Mouse (Mus musculus) intestine, embryonic 16.5 days (tissue): Measurements from ENCODE around the gene Tub. TPM values are rescaled to one million over a fixed set of nuclear protein-coding genes. Genes with fewer than 3 reads are reported as not detected.

Experiments
- ATAC-seq: fragments of 200-750 bp; cut with Nextera tagmentation; 2 replicates; pipeline ENCODE4 v1.8.0; 2017; ENCODE audit warnings: moderate TSS enrichment, moderate library complexity
- H3K27ac ChIP-seq: fragments of 300-500 bp; sonication (generic); 2 replicates; pipeline ENCODE4 v1.5.1; 2014; ENCODE audit warnings: mild to moderate bottlenecking, low read length
- H3K27me3 ChIP-seq: fragments of 300-500 bp; sonication (generic); replicated peaks from 2 replicates; pipeline ENCODE4 v1.6.1; 2014; ENCODE audit warnings: low read length, control low read depth, mixed read lengths; ENCODE audit not compliant: control insufficient read depth, insufficient read depth
- H3K36me3 ChIP-seq: fragments of 300-500 bp; sonication (generic); 2 replicates; pipeline ENCODE4 v1.6.1; 2014; ENCODE audit warnings: low read length, control low read depth; ENCODE audit not compliant: control insufficient read depth, insufficient read depth
- H3K4me1 ChIP-seq: fragments of 300-500 bp; sonication (generic); 2 replicates; pipeline ENCODE4 v1.6.1; 2014; ENCODE audit warnings: low read length, control low read depth, mixed read lengths; ENCODE audit not compliant: control insufficient read depth, insufficient read depth
- H3K4me2 ChIP-seq: fragments of 300-500 bp; sonication (generic); 2 replicates; pipeline ENCODE4 v1.6.1; 2014; ENCODE audit warnings: low read depth, low read length, control low read depth
- H3K4me3 ChIP-seq: fragments of 300-500 bp; sonication (generic); 2 replicates; pipeline ENCODE4 v1.5.1; 2014; ENCODE audit warnings: mild to moderate bottlenecking, low read length
- H3K9ac ChIP-seq: fragments of 300-500 bp; sonication (generic); 2 replicates; pipeline ENCODE4 v1.6.1; 2014; ENCODE audit warnings: low read depth, low read length
- H3K9me3 ChIP-seq: fragments of 300-500 bp; sonication (generic); 2 replicates; pipeline ENCODE4 v1.6.1; 2016; ENCODE audit warnings: low read length, control low read depth; ENCODE audit not compliant: control insufficient read depth
- WGBS: fragments of 180-500 bp; shearing (Covaris S2); extraction: QIAGEN DNeasy Blood & Tissue Kit; methylation state at CpG from one replicate; pipeline ENCODE4 v1.1.7; 2014; 5-methylcytosine and 5-hydroxymethylcytosine counted together
- polyA plus RNA-seq: library from polyadenylated mRNA; unstranded; fragments of >200 nt; fragmentation: Nextera tagmentation; extraction: Ambion mirVana; gene quantifications from 2 replicates; pipeline ENCODE4 v1.2.1, GENCODE M21; 2015

Gene Tub
- polyA plus RNA-seq, 1 experiment from 2014 or later: 1.9 TPM

- Histone ChIP-seq H3K27me3 (no peaks in the 10 kb centered on the region), H3K27ac (no peak overlapping the region), H3K9me3 (no peaks in the 10 kb centered on the region), H3K4me2 (no peak overlapping the region), H3K4me3 (no peak overlapping the region), H3K9ac (no peak overlapping the region), H3K4me1 (no peaks in the 10 kb centered on the region), H3K36me3 (no peaks in the 10 kb centered on the region)
- WGBS: 92% methylated on average over 7 of the region's 7 CpGs
- ATAC-seq: no peak
These were observed 69.1 kb downstream of the Tub start for GRCm38 (mm10) chr7:109019243-109019642.

DNA sequence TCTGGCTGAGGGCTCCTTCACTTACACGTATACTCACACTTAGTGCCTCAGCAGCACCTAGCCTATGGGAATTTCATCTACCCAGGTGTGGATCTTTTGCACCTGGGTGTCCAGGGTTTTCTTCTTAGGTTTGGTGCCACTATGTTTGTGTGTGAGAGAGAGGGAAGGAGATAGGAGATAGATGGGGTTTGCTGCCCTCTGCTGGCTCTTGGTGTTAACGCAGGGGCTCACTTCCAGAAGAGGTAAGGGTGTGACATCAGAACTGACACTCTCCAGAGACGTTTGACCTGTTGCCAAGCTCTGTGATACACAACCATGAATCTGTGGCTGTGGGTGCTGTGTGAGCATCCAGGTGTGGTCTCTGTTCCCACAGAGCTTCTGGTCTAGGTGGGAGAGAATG is 71.3 kb downstream of the Tub start:
- H3K36me3 ChIP-seq: no peaks in the 10 kb centered on the region
- H3K27ac ChIP-seq: no peak overlapping the region
- no peaks in the 10 kb centered on the region for H3K27me3 ChIP-seq

GRCm38 (mm10) chr7:109025743-109026142 is 75.6 kb downstream of the Tub start:
- no peak overlapping the region for H3K4me2 ChIP-seq
- no peaks in the 10 kb centered on the region for H3K9me3 ChIP-seq
- H3K4me1 ChIP-seq: no peaks in the 10 kb centered on the region
- no peak for ATAC-seq
- no peak overlapping the region for H3K9ac ChIP-seq
- 78% methylated on average over 7 of the region's 7 CpGs for WGBS
- H3K27me3 ChIP-seq: no peaks in the 10 kb centered on the region
- no peaks in the 10 kb centered on the region for H3K36me3 ChIP-seq
- H3K27ac ChIP-seq: no peak overlapping the region
- no peak overlapping the region for H3K4me3 ChIP-seq

More for the DNA sequence above, 71.3 kb downstream of the Tub start:
- Histone ChIP-seq H3K4me1 (no peaks in the 10 kb centered on the region), H3K4me2 (no peak overlapping the region), H3K9me3 (no peaks in the 10 kb centered on the region), H3K9ac (no peak overlapping the region), H3K4me3 (no peak overlapping the region)
- peak; percentile 66 for ATAC-seq
- 10% methylated on average over 3 of the region's 3 CpGs for WGBS

GRCm38 (mm10) chr7:109026976-109027375 is 76.8 kb downstream of the Tub start:
- ATAC-seq: no peak
- H3K4me2 ChIP-seq: no peak overlapping the region
- no peak overlapping the region for H3K9ac ChIP-seq
- no peak overlapping the region for H3K27ac ChIP-seq
- H3K36me3 ChIP-seq: no peaks in the 10 kb centered on the region
- H3K9me3 ChIP-seq: no peaks in the 10 kb centered on the region
- H3K4me3 ChIP-seq: no peak overlapping the region
- 91% methylated on average over 9 of the region's 9 CpGs for WGBS
- no peaks in the 10 kb centered on the region for H3K4me1 ChIP-seq
- no peaks in the 10 kb centered on the region for H3K27me3 ChIP-seq

GRCm38 (mm10) chr7:109027721-109028120 is 77.6 kb downstream of the Tub start:
- ATAC-seq: no peak
- Histone ChIP-seq H3K4me2 (no peak overlapping the region), H3K36me3 (no peaks in the 10 kb centered on the region), H3K4me1 (no peaks in the 10 kb centered on the region), H3K9ac (no peak overlapping the region), H3K27me3 (no peaks in the 10 kb centered on the region), H3K9me3 (no peaks in the 10 kb centered on the region), H3K4me3 (no peak overlapping the region), H3K27ac (no peak overlapping the region)
- 93% methylated on average over 7 of the region's 7 CpGs for WGBS

DNA sequence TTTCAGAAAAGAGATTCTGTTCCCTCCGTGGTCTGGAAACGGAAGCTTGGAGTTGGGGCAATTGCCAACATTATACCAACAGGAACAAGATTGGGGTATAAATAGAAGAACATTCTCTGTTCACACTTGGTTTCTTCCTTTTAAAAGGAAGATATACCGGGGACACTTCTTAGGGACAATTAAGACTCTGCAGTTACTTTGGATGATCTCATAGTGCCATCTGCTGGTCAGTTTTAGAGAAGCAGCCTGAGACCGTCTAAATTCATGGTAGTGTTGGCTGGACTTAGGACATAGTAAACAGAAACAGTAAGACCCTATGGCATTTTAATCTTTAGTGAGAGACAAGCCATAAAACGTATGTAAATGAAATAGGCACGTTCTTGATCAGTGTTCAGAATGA is 78.1 kb downstream of the Tub start:
- Histone ChIP-seq H3K9me3 (no peaks in the 10 kb centered on the region), H3K4me1 (no peaks in the 10 kb centered on the region), H3K4me2 (no peak overlapping the region), H3K4me3 (no peak overlapping the region), H3K9ac (no peak overlapping the region), H3K27ac (no peak overlapping the region), H3K27me3 (no peaks in the 10 kb centered on the region), H3K36me3 (no peaks in the 10 kb centered on the region)
- 0 out of 2 replicates have a peak, but pooled peaks have one; percentile 44 for ATAC-seq
- 29% methylated on average over 6 of the region's 6 CpGs for whole genome bisulfite sequencing

DNA sequence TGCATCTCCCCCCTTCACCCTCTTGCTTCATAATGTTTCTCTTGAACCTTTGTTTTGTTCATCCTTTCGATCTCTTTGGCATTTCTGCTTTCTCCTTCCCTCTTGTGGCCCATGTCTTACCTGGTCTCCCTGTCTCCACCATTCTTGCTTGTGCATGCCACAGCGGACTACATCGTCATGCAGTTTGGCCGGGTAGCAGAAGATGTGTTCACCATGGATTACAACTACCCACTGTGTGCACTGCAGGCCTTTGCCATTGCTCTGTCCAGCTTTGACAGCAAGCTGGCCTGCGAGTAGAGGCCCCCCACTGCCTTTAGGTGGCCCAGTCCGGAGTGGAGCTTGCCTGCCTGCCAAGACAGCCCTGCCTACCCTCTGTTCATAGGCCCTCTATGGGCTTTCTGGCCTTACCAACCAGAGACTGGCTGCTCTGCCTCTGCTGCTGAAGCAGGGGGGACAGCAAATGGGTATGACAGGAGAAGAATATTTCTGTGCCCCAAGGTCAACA is 79.9 kb downstream of the Tub start:
- no peak for ATAC-seq
- H3K4me2 ChIP-seq: no peak overlapping the region
- no peaks in the 10 kb centered on the region for H3K4me1 ChIP-seq
- H3K4me3 ChIP-seq: no peak overlapping the region
- H3K27ac ChIP-seq: no peak overlapping the region
- no peaks in the 10 kb centered on the region for H3K27me3 ChIP-seq
- H3K9ac ChIP-seq: no peak overlapping the region
- H3K9me3 ChIP-seq: no peaks in the 10 kb centered on the region
- 91% methylated on average over 6 of the region's 6 CpGs for WGBS
- H3K36me3 ChIP-seq: no peaks in the 10 kb centered on the region

GRCm38 (mm10) chr7:109031331-109031730 is 81.2 kb downstream of the Tub start:
- Histone ChIP-seq H3K9ac (no peak overlapping the region), H3K27ac (no peak overlapping the region), H3K36me3 (no peaks in the 10 kb centered on the region), H3K9me3 (no peaks in the 10 kb centered on the region), H3K4me1 (no peaks in the 10 kb centered on the region), H3K27me3 (no peaks in the 10 kb centered on the region), H3K4me2 (no peak overlapping the region), H3K4me3 (no peak overlapping the region)
- ATAC-seq: no peak
- 86% methylated on average over 3 of the region's 3 CpGs for WGBS

DNA sequence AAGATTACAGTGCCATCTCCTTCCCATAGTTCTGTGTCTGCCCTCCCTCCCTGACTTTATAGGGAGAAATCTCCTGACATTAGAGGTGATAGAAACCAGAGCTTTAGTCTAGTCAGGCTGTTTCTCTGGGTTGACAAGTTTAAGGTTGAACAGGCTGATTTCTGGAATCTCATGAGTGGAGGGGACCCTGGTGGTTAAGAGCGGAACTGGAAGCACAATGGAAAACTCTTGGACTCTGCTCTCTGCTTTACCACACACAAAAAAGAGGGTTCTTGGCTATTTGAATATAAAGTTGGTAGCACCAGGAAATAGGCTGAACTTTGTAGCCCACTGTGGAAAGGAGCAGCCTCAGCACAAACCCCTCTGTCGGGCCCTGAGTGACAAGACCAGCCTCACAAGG is 81.9 kb downstream of the Tub start:
- H3K27me3 ChIP-seq: no peaks in the 10 kb centered on the region
- no peak overlapping the region for H3K4me2 ChIP-seq
- H3K4me3 ChIP-seq: no peak overlapping the region
- H3K9ac ChIP-seq: no peak overlapping the region
- no peak overlapping the region for H3K27ac ChIP-seq
- no peak for ATAC-seq
- no peaks in the 10 kb centered on the region for H3K9me3 ChIP-seq
- H3K36me3 ChIP-seq: no peaks in the 10 kb centered on the region
- 66% methylated on average over 2 of the region's 2 CpGs for WGBS
- no peaks in the 10 kb centered on the region for H3K4me1 ChIP-seq

DNA sequence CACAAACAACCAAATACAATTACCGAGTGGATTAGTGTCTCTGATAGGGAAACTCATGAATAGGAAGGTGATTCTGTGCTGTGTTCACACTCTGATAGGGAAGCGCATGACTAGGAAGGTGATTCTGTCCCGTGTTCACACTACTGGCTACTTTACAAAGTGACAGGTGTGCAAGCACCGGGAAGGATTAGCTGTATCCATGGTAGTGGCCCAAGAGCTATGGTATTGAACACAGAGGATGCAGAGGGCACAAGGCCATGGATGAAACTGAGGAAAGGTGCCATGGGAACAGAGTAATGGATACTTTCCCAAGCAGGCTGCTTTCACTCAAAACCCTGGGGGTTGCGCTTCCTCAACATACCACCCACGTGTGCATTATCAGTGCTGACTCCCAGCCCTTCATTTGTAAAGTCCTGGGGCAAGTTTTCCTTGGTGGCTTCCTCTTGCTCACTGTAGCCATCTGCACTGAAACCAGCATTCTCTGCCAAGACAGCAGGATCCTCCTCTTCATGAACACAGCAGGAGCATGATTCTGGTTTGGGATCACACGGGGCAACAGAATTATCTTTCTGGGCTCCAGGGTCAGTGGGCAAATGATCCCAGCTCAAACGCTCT is 88.1 kb downstream of the Tub start:
- no peaks in the 10 kb centered on the region for H3K27me3 ChIP-seq
- no peak for ATAC-seq
- H3K27ac ChIP-seq: no peak overlapping the region
- H3K9me3 ChIP-seq: no peaks in the 10 kb centered on the region
- H3K4me2 ChIP-seq: no peak overlapping the region
- H3K4me3 ChIP-seq: no peak overlapping the region
- no peak overlapping the region for H3K9ac ChIP-seq
- no peaks in the 10 kb centered on the region for H3K4me1 ChIP-seq
- H3K36me3 ChIP-seq: no peaks in the 10 kb centered on the region
- WGBS: 73% methylated on average over 8 of the region's 8 CpGs
